Mouse (Mus musculus) bone marrow, adult 2 months (tissue): ENCODE measurements at regions not wholly inside any gene's neighbourhood (a gene's known extent, or its start where the extent isn't known, plus 50 kb on each side); places are given as distances from the start of the nearest gene placed in this dataset.

Experiments used
- H3K27ac ChIP-seq: fragments of 200-500 bp; 2 replicates; pipeline ENCODE4 v1.5.1; 2012; ENCODE audit warnings: low read depth, mild to moderate bottlenecking, control low read depth, inconsistent platforms, low read length; ENCODE audit not compliant: control insufficient read depth, poor library complexity, insufficient read depth
- H3K4me1 ChIP-seq: fragments of 200-500 bp; 2 replicates; pipeline ENCODE4 v1.6.1; 2011; ENCODE audit warnings: low read length; ENCODE audit not compliant: control insufficient read depth, insufficient read depth
- H3K4me3 ChIP-seq: fragments of 200-500 bp; replicated peaks from 2 replicates; pipeline ENCODE3; 2011; ENCODE audit warnings: mild to moderate bottlenecking, low read depth, low read length, control low read depth; ENCODE audit not compliant: control insufficient read depth
- CTCF ChIP-seq: fragments of 200-500 bp; IDR thresholded peaks from 2 replicates; pipeline ENCODE4 v1.5.1; 2011; ENCODE audit warnings: low read length, control low read depth; ENCODE audit not compliant: control insufficient read depth, insufficient read depth
- POLR2A ChIP-seq: fragments of 200-500 bp; IDR thresholded peaks from 2 replicates; pipeline ENCODE4 v1.6.1; 2011; ENCODE audit warnings: low read depth, mild to moderate bottlenecking, control low read depth, low read length, borderline replicate concordance; ENCODE audit not compliant: control insufficient read depth
- WGBS: fragments of 180-500 bp; shearing (Covaris S2); methylation state at CpG from one replicate; pipeline ENCODE4 v1.1.7; 2018; 5-methylcytosine and 5-hydroxymethylcytosine counted together

- no peak overlapping the region for H3K27ac ChIP-seq
- 30% methylated on average over 4 of the region's 4 CpGs for WGBS
Observed at GRCm38 (mm10) chr3:21634675-21635204, 441.7 kb upstream of the Tbl1xr1 start.

GRCm38 (mm10) chr3:21638886-21639285 is 437.6 kb upstream of the Tbl1xr1 start:
- TF ChIP-seq POLR2A, result no peak
- TF ChIP-seq CTCF, result no peak
- 64% methylated on average over 5 of the region's 5 CpGs for WGBS
- Histone ChIP-seq H3K4me1 (no peaks in the 10 kb centered on the region; the same call in 1 of the 2 replicates), H3K27ac (no peak overlapping the region), H3K4me3 (no peak overlapping the region)

More at GRCm38 (mm10) chr3:21634675-21635204, 441.7 kb upstream of the Tbl1xr1 start:
- Histone ChIP-seq H3K4me1 (no peaks in the 10 kb centered on the region; the same call in 1 of the 2 replicates), H3K4me3 (no peak overlapping the region)
- TF ChIP-seq CTCF (no peak), POLR2A (no peak)

GRCm38 (mm10) chr3:21639576-21639975 is 436.9 kb upstream of the Tbl1xr1 start:
- no peak overlapping the region for H3K27ac ChIP-seq
- no peak overlapping the region for H3K4me3 ChIP-seq
- WGBS, result 15% methylated on average over 5 of the region's 5 CpGs
- no peak for TF ChIP-seq POLR2A
- no peak for TF ChIP-seq CTCF
- H3K4me1 ChIP-seq, result no peaks in the 10 kb centered on the region; the same call in 1 of the 2 replicates

- no peak overlapping the region for H3K4me3 ChIP-seq
- H3K27ac ChIP-seq, result no peak overlapping the region
- TF ChIP-seq POLR2A (no peak), CTCF (no peak)
- 25% methylated on average over 2 of the region's 2 CpGs for WGBS
- H3K4me1 ChIP-seq, result no peaks in the 10 kb centered on the region
Observed at GRCm38 (mm10) chr3:21644086-21644485, 432.4 kb upstream of the Tbl1xr1 start.

GRCm38 (mm10) chr3:21645268-21645667 is 431.2 kb upstream of the Tbl1xr1 start:
- Histone ChIP-seq H3K27ac (no peak overlapping the region), H3K4me1 (no peaks in the 10 kb centered on the region), H3K4me3 (no peak overlapping the region)
- 53% methylated on average over 1 of the region's 1 CpGs for WGBS
- TF ChIP-seq CTCF (no peak), POLR2A (no peak)

- TF ChIP-seq POLR2A (no peak), CTCF (no peak)
- Histone ChIP-seq H3K27ac (no peak overlapping the region), H3K4me1 (no peaks in the 10 kb centered on the region), H3K4me3 (no peak overlapping the region)
- WGBS, result 71% methylated on average over 8 of the region's 8 CpGs
Observed at GRCm38 (mm10) chr3:21649885-21650469, 426.5 kb upstream of the Tbl1xr1 start.

- 79% methylated on average over 2 of the region's 2 CpGs for WGBS
- Histone ChIP-seq H3K27ac (no peak overlapping the region), H3K4me3 (no peak overlapping the region), H3K4me1 (no peaks in the 10 kb centered on the region)
- no peak for TF ChIP-seq CTCF
- no peak for TF ChIP-seq POLR2A
Observed at GRCm38 (mm10) chr3:21655301-21655700, 421.2 kb upstream of the Tbl1xr1 start.

- WGBS, result 72% methylated on average over 5 of the region's 5 CpGs
- Histone ChIP-seq H3K4me1 (no peaks in the 10 kb centered on the region), H3K4me3 (no peak overlapping the region), H3K27ac (no peak overlapping the region)
- TF ChIP-seq CTCF (no peak), POLR2A (no peak)
Observed at GRCm38 (mm10) chr3:21667349-21668143, 408.9 kb upstream of the Tbl1xr1 start.

GRCm38 (mm10) chr3:21671885-21672284 is 404.6 kb upstream of the Tbl1xr1 start:
- H3K27ac ChIP-seq, result no peak overlapping the region
- no peaks in the 10 kb centered on the region for H3K4me1 ChIP-seq
- H3K4me3 ChIP-seq, result no peak overlapping the region
- TF ChIP-seq POLR2A (no peak), CTCF (no peak)
- WGBS, result 84% methylated on average over 2 of the region's 2 CpGs
